Mouse (Mus musculus): ENCODE measurements around the gene Capn15. TPM values are rescaled to one million over a fixed set of nuclear protein-coding genes. Genes with fewer than 3 reads are reported as not detected.

Gene Capn15
- polyA plus RNA-seq, 1 experiment from 2014 or later = 25.8 TPM

DNA sequence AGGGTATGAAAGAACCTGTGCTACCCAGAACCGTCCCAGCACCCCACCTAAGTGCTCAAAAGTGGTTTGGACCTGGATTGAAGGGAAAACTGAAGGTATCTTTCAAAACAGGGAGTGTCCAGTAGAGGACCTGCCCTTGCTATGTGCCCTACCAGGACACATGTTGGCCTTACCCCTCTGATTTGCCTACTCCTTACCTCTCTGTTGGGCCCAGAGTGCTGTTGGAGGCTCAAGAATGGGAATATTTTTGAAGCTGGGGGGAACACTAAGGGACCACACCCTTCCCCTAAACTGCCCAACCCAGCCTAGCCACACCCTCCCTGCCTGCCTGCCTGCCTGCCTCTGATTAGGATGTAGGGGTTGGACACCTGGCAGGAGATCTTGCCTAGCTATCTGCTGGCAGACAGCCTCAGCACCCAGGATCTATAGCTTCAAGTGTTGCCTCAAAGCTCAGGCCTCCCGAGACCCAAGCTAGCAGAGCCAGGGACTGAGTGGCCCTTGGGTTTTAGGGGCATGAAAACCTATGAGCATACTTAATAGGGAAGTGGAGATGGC, 42.9 kb downstream of the Capn15 start:
- ATAC-seq (ENCODE audit: low read depth) = no peak
- H3K4me1 ChIP-seq (ENCODE audit: control insufficient read depth, insufficient read depth, low read length) = peaks cover 18% of the 10 kb centered on the region
- no peak for DNase-seq (ENCODE audit: low spot score)
- no peaks in the 10 kb centered on the region for H3K27me3 ChIP-seq (replicated peaks; ENCODE audit: control insufficient read depth, insufficient read depth, low read length)
- WGBS = 81% methylated on average over 2 of the region's 2 CpGs
- H3K4me2 ChIP-seq (ENCODE audit: low read depth, low read length) = peak overlapping the region; percentile 58
- peaks cover under 1% of the 10 kb centered on the region; the same call in 1 of the 2 replicates for H3K36me3 ChIP-seq (ENCODE audit: control insufficient read depth, insufficient read depth, low read length)
- no peaks in the 10 kb centered on the region for H3K9me3 ChIP-seq (ENCODE audit: control insufficient read depth, low read length)
- no peak overlapping the region for H3K9ac ChIP-seq (ENCODE audit: low read depth, low read length)
- peak overlapping the region; percentile 81; the same call in 1 of the 2 replicates for H3K4me3 ChIP-seq (ENCODE audit: low read depth, low read length)
- no peak overlapping the region; the same call in 1 of the 2 replicates for H3K27ac ChIP-seq (replicated peaks; ENCODE audit: low read depth, low read length)

DNA sequence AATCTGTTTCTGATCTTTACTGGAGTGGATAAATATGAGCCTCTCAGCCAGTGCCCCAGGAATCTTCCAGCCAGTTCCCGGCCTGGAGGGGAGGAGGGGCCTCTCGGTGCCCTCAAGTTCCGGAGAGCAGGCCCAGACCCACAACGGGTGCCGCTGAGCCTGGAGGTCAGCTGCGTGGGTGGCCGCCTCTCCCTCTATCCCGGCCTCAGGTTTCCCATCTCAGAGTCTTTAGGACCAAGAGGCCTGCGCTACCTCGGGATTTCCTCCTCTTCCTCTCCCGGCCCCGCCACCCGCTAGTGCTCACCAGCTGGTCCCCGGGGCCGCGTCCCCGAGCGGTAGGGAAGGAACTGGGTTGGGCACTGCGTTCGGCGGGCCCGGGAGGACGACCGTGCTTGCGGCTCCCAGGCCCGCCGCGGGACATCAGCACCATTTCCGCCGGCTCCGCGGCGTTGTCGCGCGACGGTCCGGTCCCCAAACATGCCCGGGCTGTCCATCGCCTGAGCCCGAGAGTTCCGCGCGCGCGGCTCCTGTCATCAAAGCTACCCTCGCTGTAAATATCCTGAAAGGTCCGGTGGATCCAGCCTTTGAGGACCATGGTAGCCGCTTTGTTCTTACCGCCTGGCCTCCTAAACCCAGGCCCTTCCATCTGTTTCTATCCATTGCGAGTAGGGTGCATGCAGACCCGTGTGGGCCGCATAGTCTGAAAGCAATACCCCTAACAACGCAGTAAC, 43.9 kb downstream of the Capn15 start:
- peak; percentile 68 for DNase-seq (ENCODE audit: low spot score)
- Histone ChIP-seq H3K4me3 (ENCODE audit: low read depth, low read length) (peak overlapping the region; percentile 81), H3K27me3 (replicated peaks; ENCODE audit: control insufficient read depth, insufficient read depth, low read length) (no peaks in the 10 kb centered on the region), H3K9me3 (ENCODE audit: control insufficient read depth, low read length) (no peaks in the 10 kb centered on the region), H3K36me3 (ENCODE audit: control insufficient read depth, insufficient read depth, low read length) (peaks cover 10% of the 10 kb centered on the region), H3K27ac (replicated peaks; ENCODE audit: low read depth, low read length) (peak overlapping the region; percentile 94), H3K9ac (ENCODE audit: low read depth, low read length) (peak overlapping the region; percentile 95), H3K4me1 (ENCODE audit: control insufficient read depth, insufficient read depth, low read length) (peaks cover 18% of the 10 kb centered on the region), H3K4me2 (ENCODE audit: low read depth, low read length) (peak overlapping the region; percentile 58)
- ATAC-seq (ENCODE audit: low read depth) = peak; percentile 74
- 3% methylated on average over 48 of the region's 54 CpGs for WGBS

DNA sequence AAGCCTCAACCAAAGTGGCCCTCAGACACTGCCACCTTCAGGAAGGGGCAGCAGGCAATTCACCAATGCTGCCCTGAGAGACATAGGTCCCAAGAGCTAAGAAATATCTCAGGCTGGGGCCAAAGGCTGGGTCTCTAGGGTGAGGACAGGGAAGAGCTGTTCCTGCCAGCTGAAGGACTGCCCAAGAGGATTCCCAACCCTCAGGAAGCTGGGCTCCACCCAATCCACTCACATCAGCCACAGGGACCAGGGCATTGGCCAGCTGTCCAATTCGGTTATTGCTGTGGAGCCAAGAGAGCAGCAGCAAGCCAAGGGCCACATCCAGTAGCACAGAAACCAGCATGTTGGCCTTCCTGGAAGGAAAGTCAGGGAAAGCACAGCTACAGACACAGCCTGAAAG, 51.1 kb downstream of the Capn15 start:
- Histone ChIP-seq H3K4me1 (ENCODE audit: control insufficient read depth, insufficient read depth, low read length) (no peaks in the 10 kb centered on the region), H3K9ac (ENCODE audit: low read depth, low read length) (no peak overlapping the region), H3K4me2 (ENCODE audit: low read depth, low read length) (no peak overlapping the region), H3K27me3 (replicated peaks; ENCODE audit: control insufficient read depth, insufficient read depth, low read length) (no peaks in the 10 kb centered on the region), H3K4me3 (ENCODE audit: low read depth, low read length) (no peak overlapping the region), H3K9me3 (ENCODE audit: control insufficient read depth, low read length) (no peaks in the 10 kb centered on the region), H3K36me3 (ENCODE audit: control insufficient read depth, insufficient read depth, low read length) (peaks cover 77% of the 10 kb centered on the region), H3K27ac (replicated peaks; ENCODE audit: low read depth, low read length) (no peak overlapping the region)
- ATAC-seq (ENCODE audit: low read depth) (no peak), DNase-seq (ENCODE audit: low spot score) (no peak)
- 94% methylated on average over 1 of the region's 1 CpGs for WGBS

DNA sequence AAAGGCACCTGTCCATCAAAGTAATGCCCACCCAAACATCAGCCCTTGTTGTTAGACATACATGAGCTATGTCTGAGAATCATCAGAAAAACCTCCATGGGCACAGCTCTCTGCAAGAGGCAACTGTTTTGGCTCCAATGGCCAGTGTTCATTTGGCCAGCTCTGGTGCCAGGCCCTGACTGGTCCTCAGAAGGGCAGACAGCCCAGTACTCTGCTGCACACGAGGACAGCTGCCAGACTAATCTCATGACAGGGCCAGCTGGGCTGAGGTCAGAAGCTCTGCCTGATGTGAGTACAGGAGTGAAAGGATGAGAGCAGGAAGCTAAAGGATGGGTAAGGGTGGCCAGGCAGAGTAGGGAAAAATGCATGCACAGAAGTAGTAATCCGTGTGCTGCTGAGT, 60.2 kb downstream of the Capn15 start:
- no peak for ATAC-seq (ENCODE audit: low read depth)
- no peak overlapping the region for H3K4me3 ChIP-seq (ENCODE audit: low read depth, low read length)
- H3K27me3 ChIP-seq (replicated peaks; ENCODE audit: control insufficient read depth, insufficient read depth, low read length) = no peaks in the 10 kb centered on the region
- no peak for DNase-seq (ENCODE audit: low spot score)
- peaks cover 38% of the 10 kb centered on the region for H3K36me3 ChIP-seq (ENCODE audit: control insufficient read depth, insufficient read depth, low read length)
- H3K9ac ChIP-seq (ENCODE audit: low read depth, low read length) = no peak overlapping the region
- no peaks in the 10 kb centered on the region for H3K9me3 ChIP-seq (ENCODE audit: control insufficient read depth, low read length)
- no peak overlapping the region for H3K27ac ChIP-seq (replicated peaks; ENCODE audit: low read depth, low read length)
- 67% methylated on average over 2 of the region's 2 CpGs for WGBS
- H3K4me2 ChIP-seq (ENCODE audit: low read depth, low read length) = no peak overlapping the region
- peaks cover 3% of the 10 kb centered on the region; the same call in 1 of the 2 replicates for H3K4me1 ChIP-seq (ENCODE audit: control insufficient read depth, insufficient read depth, low read length)

DNA sequence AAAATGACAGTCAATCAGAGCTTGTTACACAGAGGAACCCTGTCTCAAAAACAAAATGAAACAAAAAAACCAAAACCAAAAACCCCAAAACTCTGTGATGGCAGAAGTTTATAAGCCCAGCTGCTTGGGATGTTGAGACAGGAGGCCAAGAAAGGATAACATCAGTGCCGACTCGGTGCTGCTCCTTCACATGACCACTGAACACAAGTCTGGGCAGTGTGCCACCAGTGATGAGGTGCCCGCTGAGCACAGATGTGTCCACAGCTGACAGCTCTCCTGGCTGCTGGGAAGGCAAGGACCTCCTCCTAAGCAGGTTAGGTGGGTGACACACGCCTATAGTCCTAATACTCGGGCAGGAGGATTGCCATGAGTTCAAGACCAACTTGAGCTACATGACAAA, 63.5 kb downstream of the Capn15 start:
- Histone ChIP-seq H3K27me3 (replicated peaks; ENCODE audit: control insufficient read depth, insufficient read depth, low read length) (no peaks in the 10 kb centered on the region), H3K9ac (ENCODE audit: low read depth, low read length) (no peak overlapping the region), H3K36me3 (ENCODE audit: control insufficient read depth, insufficient read depth, low read length) (peaks cover 16% of the 10 kb centered on the region), H3K27ac (replicated peaks; ENCODE audit: low read depth, low read length) (no peak overlapping the region), H3K9me3 (ENCODE audit: control insufficient read depth, low read length) (no peaks in the 10 kb centered on the region), H3K4me3 (ENCODE audit: low read depth, low read length) (no peak overlapping the region), H3K4me2 (ENCODE audit: low read depth, low read length) (no peak overlapping the region), H3K4me1 (ENCODE audit: control insufficient read depth, insufficient read depth, low read length) (peaks cover 12% of the 10 kb centered on the region)
- DNase-seq (ENCODE audit: low spot score) (no peak), ATAC-seq (ENCODE audit: low read depth) (no peak)
- WGBS = 81% methylated on average over 5 of the region's 5 CpGs

DNA sequence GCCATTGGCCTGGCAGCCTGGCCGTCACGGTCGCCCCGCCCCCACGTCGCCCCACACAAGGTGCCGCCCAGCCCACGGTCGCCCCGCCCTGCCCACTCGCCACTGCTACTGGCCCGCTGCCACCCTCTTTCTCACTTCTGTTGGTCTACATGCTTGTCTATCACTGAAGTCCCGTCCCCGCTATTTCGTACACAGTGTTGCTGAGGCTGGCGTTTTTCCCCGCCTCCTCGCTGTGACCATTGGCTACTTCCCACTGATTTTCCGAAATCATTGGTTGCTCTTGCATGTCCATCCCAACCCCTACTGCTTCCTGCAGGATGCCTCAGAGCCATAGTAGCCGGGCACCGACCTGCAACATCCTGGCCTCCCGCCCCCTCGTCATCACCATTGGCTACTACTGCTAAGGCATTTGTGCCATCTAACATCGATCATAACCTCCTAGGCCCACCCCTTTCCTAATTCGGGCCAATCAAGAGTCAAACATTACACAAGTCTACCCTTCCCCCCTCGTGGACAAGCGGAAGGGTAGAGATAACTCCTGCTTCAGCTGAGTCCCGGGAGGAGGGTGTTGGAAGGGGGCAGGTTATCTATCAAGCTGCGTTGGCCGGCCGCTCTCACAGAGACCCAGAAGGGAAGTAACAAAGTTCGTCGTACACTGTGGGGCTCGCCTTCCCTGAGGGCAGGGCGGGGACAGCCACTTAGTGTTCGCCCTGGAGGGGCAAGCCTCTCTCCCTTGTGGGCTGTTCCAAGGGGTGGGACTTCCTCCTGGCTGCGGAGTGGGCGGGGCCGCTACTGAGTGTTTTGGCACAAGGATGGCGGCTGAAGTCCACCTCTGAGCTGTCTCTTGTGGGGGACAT, 65.6 kb downstream of the Capn15 start:
- DNase-seq (ENCODE audit: low spot score) = peak; percentile 100
- peak; percentile 98 for ATAC-seq (ENCODE audit: low read depth)
- peak overlapping the region; percentile 91 for H3K4me2 ChIP-seq (ENCODE audit: low read depth, low read length)
- 0% methylated on average over 29 of the region's 40 CpGs for WGBS
- H3K4me3 ChIP-seq (ENCODE audit: low read depth, low read length) = peak overlapping the region; percentile 99
- H3K4me1 ChIP-seq (ENCODE audit: control insufficient read depth, insufficient read depth, low read length) = peaks cover 12% of the 10 kb centered on the region
- H3K27ac ChIP-seq (replicated peaks; ENCODE audit: low read depth, low read length) = peak overlapping the region; percentile 87
- peak overlapping the region; percentile 90 for H3K9ac ChIP-seq (ENCODE audit: low read depth, low read length)
- peaks cover 14% of the 10 kb centered on the region; the same call in 1 of the 2 replicates for H3K36me3 ChIP-seq (ENCODE audit: control insufficient read depth, insufficient read depth, low read length)
- no peaks in the 10 kb centered on the region for H3K9me3 ChIP-seq (ENCODE audit: control insufficient read depth, low read length)
- H3K27me3 ChIP-seq (replicated peaks; ENCODE audit: control insufficient read depth, insufficient read depth, low read length) = no peaks in the 10 kb centered on the region

DNA sequence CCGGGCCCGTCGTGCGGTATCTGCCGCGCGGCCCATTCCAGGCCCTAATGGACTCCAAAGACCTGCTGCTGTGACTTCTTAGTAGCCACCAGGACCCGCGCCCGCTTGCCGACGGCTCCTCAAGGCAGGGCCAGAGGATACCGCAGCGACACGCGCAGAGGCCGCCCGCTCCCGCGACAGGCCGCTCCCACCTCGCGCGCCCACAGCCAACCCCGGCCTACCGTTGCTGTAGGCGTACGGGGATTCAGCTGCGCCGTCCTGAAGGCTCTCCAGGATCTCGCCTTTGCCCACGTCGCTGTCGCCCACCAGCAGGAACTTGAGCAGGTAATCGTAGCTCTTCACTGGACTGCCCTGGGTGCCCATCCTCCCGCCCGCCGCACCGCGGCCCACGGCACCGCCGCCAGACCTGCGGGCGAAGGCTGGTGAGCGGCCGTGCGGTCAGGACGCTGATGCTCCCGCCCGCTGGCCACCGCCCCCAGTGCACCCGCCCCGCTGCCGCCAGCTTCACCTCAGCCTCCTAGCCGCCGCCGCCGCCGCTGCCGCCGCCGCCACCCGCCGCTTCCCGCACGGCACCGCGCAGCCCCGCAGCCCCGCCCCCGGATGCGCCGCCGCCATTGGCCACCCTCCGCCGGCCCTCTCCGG, 66.3 kb downstream of the Capn15 start, which contains the start of gene Rab40c:
Rab40c (minus strand) TSS at position 584 of the 642 bp plus-strand sequence.
- Histone ChIP-seq H3K36me3 (ENCODE audit: control insufficient read depth, insufficient read depth, low read length) (peaks cover 11% of the 10 kb centered on the region; the same call in 1 of the 2 replicates), H3K4me2 (ENCODE audit: low read depth, low read length) (peak within 1 kb of the TSS; percentile 91), H3K27ac (replicated peaks; ENCODE audit: low read depth, low read length) (peak within 1 kb of the TSS; percentile 87), H3K27me3 (replicated peaks; ENCODE audit: control insufficient read depth, insufficient read depth, low read length) (no peaks in the 10 kb centered on the region), H3K9me3 (ENCODE audit: control insufficient read depth, low read length) (no peaks in the 10 kb centered on the region), H3K4me1 (ENCODE audit: control insufficient read depth, insufficient read depth, low read length) (peaks cover 12% of the 10 kb centered on the region), H3K9ac (ENCODE audit: low read depth, low read length) (peak within 1 kb of the TSS; percentile 90), H3K4me3 (ENCODE audit: low read depth, low read length) (peak within 1 kb of the TSS; percentile 99)
- ATAC-seq (ENCODE audit: low read depth) (peak; percentile 89; the same call in 1 of the 2 replicates), DNase-seq (ENCODE audit: low spot score) (peak; percentile 20)
- 2% methylated on average over 17 of the region's 78 CpGs for WGBS

Measured in embryonic facial prominence, embryonic 14.5 days (tissue).